Mouse (Mus musculus) limb, embryonic 12.5 days (tissue): ENCODE measurements around the gene Sprr2a3. TPM values are rescaled to one million over a fixed set of nuclear protein-coding genes. Genes with fewer than 3 reads are reported as not detected.
"Not testable (repeated sequence)": the region's sequence is repeated elsewhere in the genome, so short reads cannot be mapped to it uniquely, and the experiment has no call there.

ENCODE experiments used
- ATAC-seq: fragments of 200-750 bp; cut with Nextera tagmentation; 2 replicates; pipeline ENCODE4 v1.8.0; 2017; ENCODE audit warnings: low read depth, moderate TSS enrichment; ENCODE audit not compliant: insufficient number of reproducible peaks, insufficient read depth, low FRiP score, low TSS enrichment
- H3K27ac ChIP-seq: fragments of 300-500 bp; sonication (generic); 2 replicates; pipeline ENCODE4 v1.5.1; 2016; ENCODE audit warnings: mild to moderate bottlenecking, moderate library complexity
- H3K27me3 ChIP-seq: fragments of 300-500 bp; sonication (generic); 2 replicates; pipeline ENCODE4 v1.6.1; 2016; ENCODE audit warnings: mild to moderate bottlenecking, moderate library complexity
- H3K36me3 ChIP-seq: fragments of 300-500 bp; sonication (generic); 2 replicates; pipeline ENCODE4 v1.6.1; 2016; ENCODE audit warnings: mild to moderate bottlenecking, moderate library complexity
- H3K4me1 ChIP-seq: fragments of 300-500 bp; sonication (generic); replicated peaks from 2 replicates; pipeline ENCODE4 v1.6.1; 2016
- H3K4me2 ChIP-seq: fragments of 300-500 bp; sonication (generic); 2 replicates; pipeline ENCODE4 v1.6.1; 2016; ENCODE audit warnings: mild to moderate bottlenecking, moderate library complexity
- H3K4me3 ChIP-seq: fragments of 300-500 bp; sonication (generic); replicated peaks from 2 replicates; pipeline ENCODE4 v1.5.1; 2016; ENCODE audit warnings: mild to moderate bottlenecking
- H3K9ac ChIP-seq: fragments of 300-500 bp; sonication (generic); replicated peaks from 2 replicates; pipeline ENCODE4 v1.6.1; 2016; ENCODE audit warnings: mild to moderate bottlenecking, moderate library complexity
- H3K9me3 ChIP-seq: fragments of 300-500 bp; sonication (generic); 2 replicates; pipeline ENCODE4 v1.6.1; 2016; ENCODE audit warnings: mild to moderate bottlenecking, moderate library complexity
- WGBS: fragments of 180-500 bp; shearing (Covaris S2); methylation state at CpG from one replicate; pipeline ENCODE4 v1.1.7; 2016; 5-methylcytosine and 5-hydroxymethylcytosine counted together
- polyA plus RNA-seq: library from polyadenylated mRNA; unstranded; fragments of >200 nt; fragmentation: Nextera tagmentation; extraction: Ambion mirVana; gene quantifications from 2 replicates; pipeline ENCODE4 v1.2.1, GENCODE M21; 2016

Gene Sprr2a3
- polyA plus RNA-seq = not detected in 2 replicates

DNA sequence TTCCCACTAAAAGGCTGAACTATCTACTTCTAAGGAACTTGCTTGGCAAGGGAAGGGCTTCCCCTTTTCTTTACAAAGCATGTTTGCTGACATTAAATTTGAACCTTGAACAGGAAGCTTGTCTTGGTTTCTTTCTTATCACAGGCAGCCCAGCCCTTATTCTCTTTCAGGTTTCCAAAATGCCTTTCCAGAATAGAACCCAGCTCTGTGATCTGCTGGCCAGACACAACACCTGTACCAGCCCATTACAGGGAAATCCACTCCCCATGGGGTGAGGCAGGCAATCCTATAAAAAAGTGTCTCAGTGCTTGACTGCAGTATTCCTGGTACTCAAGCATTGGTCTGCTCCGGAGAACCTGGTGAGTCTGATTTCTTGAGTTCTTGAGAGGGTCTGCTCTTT, at the start of gene Sprr2a3:
Gene Sprr2a3 (plus strand): TSS at position 317 of the 400 bp plus-strand sequence.
- H3K27ac ChIP-seq, H3K9me3 ChIP-seq, H3K4me1 ChIP-seq, H3K36me3 ChIP-seq, H3K27me3 ChIP-seq, H3K4me3 ChIP-seq, ATAC-seq, H3K4me2 ChIP-seq, H3K9ac ChIP-seq: not testable (repeated sequence)
- 82% methylated on average over 1 of the region's 1 CpGs for WGBS

DNA sequence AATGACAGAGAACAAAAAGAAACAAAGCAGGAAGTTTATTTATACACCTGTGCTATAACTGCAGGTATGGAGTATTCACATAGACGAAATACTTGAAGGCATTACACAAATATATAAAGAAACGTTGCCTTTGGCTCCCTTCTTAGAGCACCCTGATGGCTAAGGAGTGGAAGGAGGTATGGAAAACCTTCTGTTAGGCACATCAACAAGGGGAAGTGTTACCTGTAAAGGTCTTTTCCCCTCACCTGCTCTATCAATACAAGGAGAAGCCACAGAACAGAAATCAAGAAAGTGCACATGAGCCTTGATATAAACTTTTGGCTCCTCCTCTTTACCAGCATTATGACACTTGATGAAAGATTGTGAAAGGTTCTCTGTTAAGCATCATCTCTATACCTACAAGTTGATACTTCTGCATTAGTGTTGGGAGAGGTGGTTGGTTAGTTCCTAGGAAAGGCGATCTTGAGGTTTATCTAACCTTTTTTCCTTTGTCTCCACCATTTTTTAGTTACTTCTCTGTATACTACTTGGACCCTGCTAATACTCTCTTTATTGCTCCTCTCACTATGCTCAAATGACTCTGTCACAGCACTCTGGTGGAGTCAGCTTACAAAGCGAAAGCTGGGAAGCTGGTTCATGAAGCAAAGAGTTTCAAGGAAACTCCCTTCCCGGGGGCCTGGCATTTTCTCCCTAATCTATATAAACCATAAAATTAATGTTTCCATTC, 48.6 kb upstream of the Sprr2a3 start:
- 0 out of 2 replicates have a peak, but pooled peaks have one; percentile 50 for ATAC-seq
- not testable (repeated sequence) for H3K4me1 ChIP-seq, H3K4me3 ChIP-seq, H3K36me3 ChIP-seq, H3K9ac ChIP-seq, H3K27ac ChIP-seq, H3K9me3 ChIP-seq, H3K27me3 ChIP-seq, H3K4me2 ChIP-seq
- no CpG with 5 or more reads among the region's 5 CpGs for WGBS

DNA sequence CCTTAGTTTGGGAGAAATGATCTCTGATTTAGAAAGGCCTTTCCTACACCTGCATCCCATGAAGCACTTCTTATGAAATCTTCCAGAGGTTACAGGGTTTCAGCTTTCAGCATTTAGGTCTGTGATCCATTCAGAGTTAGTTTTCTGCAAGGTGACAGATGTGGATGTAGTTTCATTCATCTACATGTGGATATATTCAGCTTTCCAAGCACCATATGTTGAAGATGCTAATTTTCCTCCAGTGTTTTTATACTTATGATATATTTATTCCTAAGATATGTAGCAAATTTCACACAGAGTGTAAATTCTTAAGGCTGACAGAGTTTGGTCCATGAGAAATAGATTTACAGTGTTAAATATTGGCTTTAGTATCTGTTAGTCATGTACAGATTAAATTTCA, 46.5 kb upstream of the Sprr2a3 start:
- H3K27ac ChIP-seq, H3K36me3 ChIP-seq, H3K4me1 ChIP-seq, H3K9me3 ChIP-seq, H3K4me2 ChIP-seq, H3K4me3 ChIP-seq, H3K27me3 ChIP-seq, H3K9ac ChIP-seq: not testable (repeated sequence)
- peak; percentile 26; the same call in 1 of the 2 replicates for ATAC-seq

DNA sequence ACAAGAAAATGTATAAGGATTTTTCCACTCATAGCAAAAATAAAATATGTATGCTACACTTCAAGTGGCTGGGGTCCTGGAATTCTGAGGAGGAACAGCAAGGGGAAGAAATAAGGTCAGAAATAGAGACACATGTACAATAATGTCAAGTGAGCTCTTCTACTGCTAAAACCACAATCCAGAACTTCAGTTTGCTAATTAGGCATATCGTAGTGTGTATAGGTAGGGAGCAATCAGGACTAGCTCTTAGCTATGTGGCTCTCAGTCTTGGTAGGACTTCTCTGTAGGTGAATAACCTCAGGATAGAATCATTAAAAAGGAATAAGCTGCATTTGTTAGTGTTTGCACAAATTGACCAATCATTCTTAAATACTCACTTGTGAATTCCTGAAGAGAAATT, 46.0 kb upstream of the Sprr2a3 start:
- not testable (repeated sequence) for H3K27me3 ChIP-seq, H3K36me3 ChIP-seq, H3K27ac ChIP-seq, H3K4me1 ChIP-seq, H3K9me3 ChIP-seq, H3K4me3 ChIP-seq, H3K4me2 ChIP-seq, H3K9ac ChIP-seq
- ATAC-seq = peak; percentile 37; the same call in 1 of the 2 replicates
- no CpG with 5 or more reads among the region's 1 CpGs for WGBS

DNA sequence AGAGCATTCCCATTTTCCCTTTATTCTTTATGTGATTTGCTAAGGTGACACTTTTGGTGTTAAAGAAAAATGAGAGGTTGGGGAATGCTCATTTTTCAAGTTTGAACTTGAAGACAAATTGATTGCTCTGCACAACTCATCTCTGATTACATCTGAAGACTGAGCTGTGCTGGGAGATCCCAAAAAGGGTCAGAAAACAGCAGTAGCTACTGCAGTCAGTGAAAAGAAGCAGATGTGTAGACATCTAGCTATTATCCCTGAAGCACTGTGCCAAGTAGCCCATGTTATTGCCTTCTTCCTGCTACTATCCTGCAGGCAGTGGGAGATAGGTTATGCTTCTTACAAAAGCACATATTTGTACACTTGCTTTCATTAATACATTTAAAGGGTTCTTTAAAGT, 40.4 kb upstream of the Sprr2a3 start:
- H3K4me2 ChIP-seq, H3K4me1 ChIP-seq, H3K9me3 ChIP-seq, H3K27ac ChIP-seq, H3K4me3 ChIP-seq, H3K9ac ChIP-seq, ATAC-seq, H3K27me3 ChIP-seq, H3K36me3 ChIP-seq: not testable (repeated sequence)

DNA sequence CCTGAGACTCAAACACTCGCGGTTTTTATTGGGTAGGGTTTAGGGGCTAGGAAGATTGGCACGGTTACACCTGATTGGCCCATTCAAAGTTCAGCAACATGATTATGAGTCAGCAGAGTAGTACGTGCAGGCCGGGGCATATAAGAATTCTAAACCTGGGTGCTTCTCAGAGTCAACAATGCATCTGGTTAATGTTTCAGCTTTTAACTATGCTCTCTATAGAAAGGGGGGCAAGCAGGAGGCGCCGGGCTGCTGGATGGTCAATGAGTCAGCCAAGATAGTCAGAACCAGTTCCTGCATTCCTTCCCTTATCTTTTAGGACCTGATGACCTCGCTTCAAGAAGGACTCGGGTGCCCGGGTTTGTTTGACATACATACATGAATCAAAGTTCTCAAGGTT, 39.0 kb upstream of the Sprr2a3 start:
- H3K27me3 ChIP-seq, H3K9me3 ChIP-seq, H3K4me1 ChIP-seq, H3K4me3 ChIP-seq, H3K27ac ChIP-seq, H3K9ac ChIP-seq, H3K4me2 ChIP-seq, H3K36me3 ChIP-seq, ATAC-seq: not testable (repeated sequence)
- WGBS = no CpG with 5 or more reads among the region's 10 CpGs

DNA sequence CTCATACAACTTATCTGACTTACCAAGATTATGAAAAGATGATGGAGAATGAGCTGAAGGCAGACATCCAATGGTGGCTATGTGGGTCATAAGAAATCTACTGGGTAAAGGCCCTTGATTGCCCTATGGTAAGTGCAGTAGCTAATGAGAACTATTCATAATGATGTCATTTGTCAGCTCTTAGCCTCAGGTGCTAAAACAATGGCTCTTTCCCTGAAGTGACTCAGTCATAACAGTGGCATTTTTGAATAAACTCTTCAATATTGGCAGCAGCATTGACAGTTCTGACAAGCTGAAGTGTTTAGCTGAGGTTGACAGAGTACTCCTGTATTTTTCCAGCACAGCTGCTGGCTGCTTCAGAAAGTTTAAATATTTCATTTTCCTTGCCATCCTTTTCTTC, 36.7 kb upstream of the Sprr2a3 start:
- not testable (repeated sequence) for H3K9me3 ChIP-seq, H3K27me3 ChIP-seq, H3K9ac ChIP-seq, H3K4me2 ChIP-seq, ATAC-seq, H3K36me3 ChIP-seq, H3K4me1 ChIP-seq, H3K27ac ChIP-seq, H3K4me3 ChIP-seq

DNA sequence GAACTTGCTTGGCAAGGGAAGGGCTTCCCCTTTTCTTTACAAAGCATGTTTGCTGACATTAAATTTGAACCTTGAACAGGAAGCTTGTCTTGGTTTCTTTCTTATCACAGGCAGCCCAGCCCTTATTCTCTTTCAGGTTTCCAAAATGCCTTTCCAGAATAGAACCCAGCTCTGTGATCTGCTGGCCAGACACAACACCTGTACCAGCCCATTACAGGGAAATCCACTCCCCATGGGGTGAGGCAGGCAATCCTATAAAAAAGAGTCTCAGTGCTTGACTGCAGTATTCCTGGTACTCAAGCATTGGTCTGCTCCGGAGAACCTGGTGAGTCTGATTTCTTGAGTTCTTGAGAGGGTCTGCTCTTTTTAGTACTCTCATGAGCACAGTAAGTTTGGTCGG, 34.8 kb upstream of the Sprr2a3 start:
- WGBS = 87% methylated on average over 1 of the region's 2 CpGs
- H3K27ac ChIP-seq, H3K9ac ChIP-seq, H3K9me3 ChIP-seq, H3K36me3 ChIP-seq, H3K27me3 ChIP-seq, H3K4me3 ChIP-seq, H3K4me1 ChIP-seq, ATAC-seq, H3K4me2 ChIP-seq: not testable (repeated sequence)

DNA sequence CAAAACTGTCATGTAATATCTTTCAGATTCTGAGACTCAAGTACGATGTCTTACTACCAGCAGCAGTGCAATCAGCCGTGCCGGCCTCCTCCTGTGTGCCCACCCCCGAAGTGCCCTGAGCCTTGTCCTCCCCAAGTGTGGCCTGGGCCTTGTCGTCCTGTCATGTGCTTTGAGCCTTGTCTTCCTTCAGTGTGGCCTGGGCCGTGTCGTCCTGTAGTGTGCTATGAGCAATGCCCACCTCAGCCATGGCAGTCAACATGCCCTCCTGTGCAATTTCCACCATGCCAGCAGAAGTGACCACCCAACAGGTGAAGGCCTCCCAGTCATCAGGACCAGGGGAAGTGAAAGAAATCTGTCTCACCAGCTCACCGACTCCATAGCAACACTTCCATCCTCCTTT, 31.4 kb upstream of the Sprr2a3 start:
- not testable (repeated sequence) for H3K9ac ChIP-seq
- no CpG with 5 or more reads among the region's 8 CpGs for WGBS

DNA sequence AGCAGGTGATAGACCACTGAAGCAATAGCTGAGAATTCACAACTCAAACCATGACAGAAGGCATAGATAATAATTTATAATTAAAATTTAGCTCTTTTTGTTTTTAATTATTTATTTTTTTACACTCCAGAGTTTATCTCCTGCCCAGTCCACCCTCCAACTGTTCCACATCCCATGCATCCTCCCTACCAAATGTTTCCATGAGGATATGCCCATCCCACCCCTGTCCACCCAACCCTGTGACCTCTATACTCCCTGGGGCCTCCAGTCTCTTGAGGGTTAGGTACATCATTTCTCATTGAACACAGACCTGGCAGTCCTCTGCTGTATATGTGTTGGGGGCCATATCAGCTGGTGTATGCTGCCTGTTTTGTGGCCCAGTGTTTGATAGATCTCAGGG, 26.7 kb upstream of the Sprr2a3 start:
- ATAC-seq = 0 out of 2 replicates have a peak, but pooled peaks have one; percentile 43
- not testable (repeated sequence) for H3K36me3 ChIP-seq

More for the DNA sequence above, 31.4 kb upstream of the Sprr2a3 start:
- not testable (repeated sequence) for H3K4me2 ChIP-seq, H3K27me3 ChIP-seq, H3K27ac ChIP-seq, H3K36me3 ChIP-seq, H3K9me3 ChIP-seq, H3K4me3 ChIP-seq, H3K4me1 ChIP-seq
- ATAC-seq = peak; percentile 33; the same call in 1 of the 2 replicates

DNA sequence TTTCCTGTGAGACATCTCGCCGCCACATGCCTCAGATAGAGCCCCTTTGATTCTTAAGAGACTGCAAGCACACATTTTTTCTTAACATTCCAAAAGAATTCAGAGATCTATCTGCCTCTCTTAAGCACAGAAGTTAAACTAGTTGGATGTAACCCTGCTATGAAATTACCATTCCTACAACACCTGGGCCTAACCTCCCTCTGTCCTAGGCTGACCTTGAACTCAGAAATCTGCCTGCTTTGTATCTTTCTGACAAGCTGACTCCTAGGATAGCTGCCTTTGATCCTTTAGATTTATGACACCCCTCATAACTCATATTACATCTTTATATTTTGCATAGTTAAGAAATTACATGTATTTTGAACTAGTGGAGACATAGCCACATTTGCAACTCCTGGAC, 21.8 kb upstream of the Sprr2a3 start:
- no CpG with 5 or more reads among the region's 2 CpGs for WGBS
- H3K9me3 ChIP-seq, ATAC-seq, H3K27ac ChIP-seq, H3K4me1 ChIP-seq, H3K27me3 ChIP-seq, H3K36me3 ChIP-seq, H3K4me2 ChIP-seq, H3K9ac ChIP-seq, H3K4me3 ChIP-seq: not testable (repeated sequence)

More for the DNA sequence above, 26.7 kb upstream of the Sprr2a3 start:
- not testable (repeated sequence) for H3K27ac ChIP-seq, H3K9me3 ChIP-seq, H3K4me1 ChIP-seq, H3K9ac ChIP-seq, H3K27me3 ChIP-seq, H3K4me2 ChIP-seq, H3K4me3 ChIP-seq

DNA sequence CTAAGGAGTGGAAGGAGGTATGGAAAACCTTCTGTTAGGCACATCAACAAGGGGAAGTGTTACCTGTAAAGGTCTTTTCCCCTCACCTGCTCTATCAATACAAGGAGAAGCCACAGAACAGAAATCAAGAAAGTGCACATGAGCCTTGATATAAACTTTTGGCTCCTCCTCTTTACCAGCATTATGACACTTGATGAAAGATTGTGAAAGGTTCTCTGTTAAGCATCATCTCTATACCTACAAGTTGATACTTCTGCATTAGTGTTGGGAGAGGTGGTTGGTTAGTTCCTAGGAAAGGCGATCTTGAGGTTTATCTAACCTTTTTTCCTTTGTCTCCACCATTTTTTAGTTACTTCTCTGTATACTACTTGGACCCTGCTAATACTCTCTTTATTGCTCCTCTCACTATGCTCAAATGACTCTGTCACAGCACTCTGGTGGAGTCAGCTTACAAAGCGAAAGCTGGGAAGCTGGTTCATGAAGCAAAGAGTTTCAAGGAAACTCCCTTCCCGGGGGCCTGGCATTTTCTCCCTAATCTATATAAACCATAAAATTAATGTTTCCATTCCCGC, 13.7 kb upstream of the Sprr2a3 start:
- H3K9me3 ChIP-seq, H3K36me3 ChIP-seq, H3K4me1 ChIP-seq, H3K9ac ChIP-seq, H3K27ac ChIP-seq, H3K4me3 ChIP-seq, H3K27me3 ChIP-seq, H3K4me2 ChIP-seq: not testable (repeated sequence)
- no CpG with 5 or more reads among the region's 4 CpGs for WGBS
- ATAC-seq = 0 out of 2 replicates have a peak, but pooled peaks have one; percentile 43
